Mouse (Mus musculus) neural tube, embryonic 15.5 days (tissue): Measurements from ENCODE around the gene Ddx25. TPM values are rescaled to one million over a fixed set of nuclear protein-coding genes. Genes with fewer than 3 reads are reported as not detected.

Experiments
- ATAC-seq: fragments of 200-750 bp; cut with Nextera tagmentation; 2 replicates; pipeline ENCODE4 v1.8.0; 2017; ENCODE audit warnings: mild to moderate bottlenecking, moderate TSS enrichment, moderate library complexity; ENCODE audit not compliant: low FRiP score
- H3K27ac ChIP-seq: fragments of 300-500 bp; sonication (generic); replicated peaks from 2 replicates; pipeline ENCODE4 v1.5.1; 2015; ENCODE audit warnings: mild to moderate bottlenecking, inconsistent platforms
- H3K27me3 ChIP-seq: fragments of 300-500 bp; sonication (generic); replicated peaks from 2 replicates; pipeline ENCODE4 v1.6.1; 2015; ENCODE audit warnings: inconsistent platforms
- H3K36me3 ChIP-seq: fragments of 300-500 bp; sonication (generic); 2 replicates; pipeline ENCODE4 v1.6.1; 2015; ENCODE audit warnings: inconsistent platforms
- H3K4me1 ChIP-seq: fragments of 300-500 bp; sonication (generic); 2 replicates; pipeline ENCODE4 v1.6.1; 2015; ENCODE audit warnings: inconsistent platforms
- H3K4me2 ChIP-seq: fragments of 300-500 bp; sonication (generic); 2 replicates; pipeline ENCODE4 v1.6.1; 2015; ENCODE audit warnings: inconsistent platforms, mild to moderate bottlenecking, moderate library complexity
- H3K4me3 ChIP-seq: fragments of 300-500 bp; sonication (generic); replicated peaks from 2 replicates; pipeline ENCODE4 v1.5.1; 2015; ENCODE audit warnings: mild to moderate bottlenecking, inconsistent platforms
- H3K9ac ChIP-seq: fragments of 300-500 bp; sonication (generic); replicated peaks from 2 replicates; pipeline ENCODE4 v1.6.1; 2015; ENCODE audit warnings: mild to moderate bottlenecking, inconsistent platforms
- H3K9me3 ChIP-seq: fragments of 300-500 bp; sonication (generic); replicated peaks from 2 replicates; pipeline ENCODE4 v1.6.1; 2016; ENCODE audit warnings: inconsistent platforms
- WGBS: fragments of 180-500 bp; shearing (Covaris S2); methylation state at CpG from one replicate; pipeline ENCODE4 v1.1.7; 2015; ENCODE audit warnings: mixed read lengths; 5-methylcytosine and 5-hydroxymethylcytosine counted together
- polyA plus RNA-seq: library from polyadenylated mRNA; unstranded; fragments of >200 nt; fragmentation: Nextera tagmentation; extraction: Ambion mirVana; gene quantifications from 2 replicates; pipeline ENCODE4 v1.2.1, GENCODE M21; 2015

Gene Ddx25
- polyA plus RNA-seq, 1 experiment from 2014 or later, result 30.2 TPM

- H3K36me3 ChIP-seq, result peaks cover 20% of the 10 kb centered on the region; the same call in 1 of the 2 replicates
- no peaks in the 10 kb centered on the region; the same call in 1 of the 2 replicates for H3K4me1 ChIP-seq
- H3K9me3 ChIP-seq, result no peaks in the 10 kb centered on the region
- no peak overlapping the region for H3K9ac ChIP-seq
- no peak overlapping the region for H3K27ac ChIP-seq
- no peak overlapping the region for H3K4me2 ChIP-seq
- no peaks in the 10 kb centered on the region for H3K27me3 ChIP-seq
- no peak for ATAC-seq
- 81% methylated on average over 11 of the region's 11 CpGs for WGBS
- H3K4me3 ChIP-seq, result no peak overlapping the region
These were observed 67.0 kb downstream of the Ddx25 start for GRCm38 (mm10) chr9:35491109-35491866.

- no peak overlapping the region for H3K9ac ChIP-seq
- no peaks in the 10 kb centered on the region for H3K27me3 ChIP-seq
- H3K27ac ChIP-seq, result no peak overlapping the region
- no peak overlapping the region for H3K4me3 ChIP-seq
- no peaks in the 10 kb centered on the region for H3K4me1 ChIP-seq
- no peaks in the 10 kb centered on the region for H3K9me3 ChIP-seq
- no peak overlapping the region for H3K4me2 ChIP-seq
- H3K36me3 ChIP-seq, result peaks cover 33% of the 10 kb centered on the region
- WGBS, result 82% methylated on average over 4 of the region's 4 CpGs
- ATAC-seq, result no peak
These were observed 69.8 kb downstream of the Ddx25 start for GRCm38 (mm10) chr9:35488496-35488895.

Other genes with a start within 250 kb of the Ddx25 start
- 3.3 and 3.6 TPM in 2 replicates for gene Cdon, start 137.4 kb downstream of the Ddx25 start, polyA plus RNA-seq
- not detected in 2 replicates for gene Gm1113, start 40.3 kb downstream of the Ddx25 start, polyA plus RNA-seq
- gene Pus3, start 67 bp upstream of the Ddx25 start, polyA plus RNA-seq, result 15.5 and 16.9 TPM in 2 replicates
- gene Pate2, start 11.8 kb upstream of the Ddx25 start, polyA plus RNA-seq, result 0.89 and 0.97 TPM in 2 replicates
- 15.0 and 15.7 TPM in 2 replicates for gene Hyls1, start 11.9 kb upstream of the Ddx25 start, polyA plus RNA-seq
- gene Pate4, start 53.4 kb upstream of the Ddx25 start, polyA plus RNA-seq, result not detected in 2 replicates
- not detected in 2 replicates for gene Pate3, start 89.7 kb upstream of the Ddx25 start, polyA plus RNA-seq
- gene Pate1, start 128.9 kb upstream of the Ddx25 start, polyA plus RNA-seq, result not detected in 2 replicates
- not detected in 2 replicates for gene Gm17677, start 182.5 kb upstream of the Ddx25 start, polyA plus RNA-seq
- gene Gm17727, start 219.6 kb upstream of the Ddx25 start, polyA plus RNA-seq, result not detected in 2 replicates
- not detected in 2 replicates for gene Gm27235, start 231.6 kb upstream of the Ddx25 start, polyA plus RNA-seq
- gene D730048I06Rik, start 231.6 kb upstream of the Ddx25 start, polyA plus RNA-seq, result not detected in 2 replicates